Mouse (Mus musculus) heart, postnatal 0 days (tissue): ENCODE measurements around the gene Slc8a3. TPM values are rescaled to one million over a fixed set of nuclear protein-coding genes. Genes with fewer than 3 reads are reported as not detected.

Source experiments
- ATAC-seq: fragments of 200-750 bp; cut with Nextera tagmentation; 2 replicates; pipeline ENCODE4 v1.8.0; 2017; ENCODE audit warnings: low read depth, moderate number of reproducible peaks, moderate library complexity; ENCODE audit not compliant: insufficient read depth
- DNase-seq: peaks from one replicate; pipeline ENCODE4 v3.0.0-alpha.2; 2016; ENCODE audit warnings: low spot score
- H3K27ac ChIP-seq: fragments of 300-500 bp; sonication (generic); 2 replicates; pipeline ENCODE4 v1.5.1; 2014; ENCODE audit warnings: low read depth, mild to moderate bottlenecking
- H3K27me3 ChIP-seq: fragments of 300-500 bp; sonication (generic); 2 replicates; pipeline ENCODE4 v1.6.1; 2014; ENCODE audit warnings: low read length, mixed read lengths; ENCODE audit not compliant: control insufficient read depth, insufficient read depth
- H3K36me3 ChIP-seq: fragments of 300-500 bp; sonication (generic); replicated peaks from 2 replicates; pipeline ENCODE4 v1.6.1; 2014; ENCODE audit warnings: low read length, mixed read lengths; ENCODE audit not compliant: control insufficient read depth, insufficient read depth
- H3K4me1 ChIP-seq: fragments of 300-500 bp; sonication (generic); 2 replicates; pipeline ENCODE4 v1.6.1; 2014; ENCODE audit warnings: antibody characterized with exemption; ENCODE audit not compliant: control insufficient read depth, insufficient read depth
- H3K4me2 ChIP-seq: fragments of 300-500 bp; sonication (generic); 2 replicates; pipeline ENCODE4 v1.6.1; 2014; ENCODE audit warnings: low read depth, mild to moderate bottlenecking, low read length, moderate library complexity
- H3K4me3 ChIP-seq: fragments of 300-500 bp; sonication (generic); 2 replicates; pipeline ENCODE4 v1.5.1; 2014; ENCODE audit warnings: low read depth, low read length
- H3K9ac ChIP-seq: fragments of 300-500 bp; sonication (generic); replicated peaks from 2 replicates; pipeline ENCODE4 v1.6.1; 2014; ENCODE audit warnings: low read depth, low read length, mixed read lengths
- H3K9me3 ChIP-seq: fragments of 300-500 bp; sonication (generic); replicated peaks from 2 replicates; pipeline ENCODE4 v1.6.1; 2016; ENCODE audit warnings: low read length; ENCODE audit not compliant: control insufficient read depth
- CTCF ChIP-seq: IDR thresholded peaks from 2 replicates; pipeline ENCODE4 v1.5.1; 2016; ENCODE audit warnings: antibody characterized with exemption, control low read depth, low read depth
- EP300 ChIP-seq: IDR thresholded peaks from 2 replicates; pipeline ENCODE4 v1.6.1; 2016; ENCODE audit warnings: antibody characterized with exemption, low read depth
- whole genome bisulfite sequencing: fragments of 180-500 bp; shearing (Covaris S2); extraction: QIAGEN DNeasy Blood & Tissue Kit; methylation state at CpG from one replicate; pipeline ENCODE4 v1.1.7; 2014; 5-methylcytosine and 5-hydroxymethylcytosine counted together
- polyA plus RNA-seq: library from polyadenylated mRNA; unstranded; fragments of >200 nt; fragmentation: Nextera tagmentation; extraction: Ambion mirVana; gene quantifications from 2 replicates; pipeline ENCODE4 v1.2.1, GENCODE M21; 2015
- total RNA-seq: library from RNA; depleted of rRNA; stranded (reverse); fragments of >200 nt; gene quantifications from 2 replicates; pipeline ENCODE4 v1.2.3, GENCODE M21; 2014; ENCODE audit warnings: low replicate concordance

Gene Slc8a3
- total and polyA plus RNA-seq, 2 experiments from 2014 or later = 0.15 TPM; not detected in 1

DNA sequence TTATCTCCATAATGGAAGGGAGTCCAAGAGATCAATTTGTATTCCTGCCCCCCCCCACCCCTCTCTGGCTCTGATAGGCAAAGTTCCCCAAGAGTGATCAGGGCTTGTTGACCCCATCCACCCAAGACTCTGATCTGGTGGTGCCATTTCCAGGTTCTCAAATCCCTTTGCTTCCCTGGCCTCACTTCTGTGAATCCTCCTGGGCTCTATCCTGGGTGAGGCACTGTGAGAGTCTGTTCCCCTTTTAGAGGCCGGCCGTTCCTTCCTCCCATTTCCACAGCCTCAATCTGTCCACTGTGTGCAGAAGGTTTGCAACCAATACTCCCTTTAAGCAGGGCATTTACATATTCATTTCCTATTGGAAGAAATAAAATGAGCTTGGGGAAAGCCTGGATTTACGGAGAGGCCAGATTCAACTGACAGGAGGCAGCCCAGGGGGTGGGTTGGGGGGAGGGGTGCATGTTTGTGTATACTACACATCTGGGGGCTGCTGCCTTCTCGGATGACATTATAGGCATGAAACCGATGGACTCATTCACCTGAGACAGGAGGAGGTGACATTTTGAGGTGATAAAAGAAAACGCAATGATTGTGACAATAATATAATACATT is 106.9 kb downstream of the Slc8a3 start:
- H3K27me3 ChIP-seq = no peaks in the 10 kb centered on the region
- no peak overlapping the region for H3K9ac ChIP-seq
- H3K4me2 ChIP-seq = no peak overlapping the region
- DNase-seq (no peak), ATAC-seq (no peak)
- 36% methylated on average over 6 of the region's 6 CpGs for WGBS
- H3K4me1 ChIP-seq = no peaks in the 10 kb centered on the region
- no peaks in the 10 kb centered on the region for H3K9me3 ChIP-seq
- TF ChIP-seq EP300 (no peak), CTCF (no peak)
- H3K36me3 ChIP-seq = no peaks in the 10 kb centered on the region
- H3K27ac ChIP-seq = no peak overlapping the region
- H3K4me3 ChIP-seq = no peak overlapping the region

DNA sequence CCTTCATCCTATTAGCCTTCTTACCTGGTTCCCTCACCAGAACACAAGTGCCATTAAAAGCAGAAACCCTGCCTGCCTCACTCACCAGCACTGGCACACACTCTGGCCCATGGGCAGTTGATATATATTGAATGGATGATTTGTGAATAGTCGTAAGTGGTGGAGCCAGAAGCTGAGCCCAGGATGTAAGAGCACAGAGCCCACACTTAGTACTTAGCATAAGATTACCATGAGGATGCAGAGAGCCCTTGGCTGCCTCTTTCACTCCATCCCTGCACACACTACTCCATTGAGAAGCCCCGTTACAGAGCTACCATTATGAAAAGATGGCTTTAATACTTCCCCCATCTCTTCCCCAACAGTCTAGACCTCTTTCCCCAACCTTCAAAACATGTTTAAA is 108.1 kb downstream of the Slc8a3 start:
- ATAC-seq (no peak), DNase-seq (no peak)
- Histone ChIP-seq H3K4me3 (no peak overlapping the region), H3K27me3 (no peaks in the 10 kb centered on the region), H3K27ac (no peak overlapping the region), H3K9ac (no peak overlapping the region), H3K36me3 (no peaks in the 10 kb centered on the region), H3K4me2 (no peak overlapping the region), H3K9me3 (no peaks in the 10 kb centered on the region), H3K4me1 (no peaks in the 10 kb centered on the region)
- TF ChIP-seq EP300 (no peak), CTCF (no peak)
- WGBS = 76% methylated on average over 2 of the region's 2 CpGs

DNA sequence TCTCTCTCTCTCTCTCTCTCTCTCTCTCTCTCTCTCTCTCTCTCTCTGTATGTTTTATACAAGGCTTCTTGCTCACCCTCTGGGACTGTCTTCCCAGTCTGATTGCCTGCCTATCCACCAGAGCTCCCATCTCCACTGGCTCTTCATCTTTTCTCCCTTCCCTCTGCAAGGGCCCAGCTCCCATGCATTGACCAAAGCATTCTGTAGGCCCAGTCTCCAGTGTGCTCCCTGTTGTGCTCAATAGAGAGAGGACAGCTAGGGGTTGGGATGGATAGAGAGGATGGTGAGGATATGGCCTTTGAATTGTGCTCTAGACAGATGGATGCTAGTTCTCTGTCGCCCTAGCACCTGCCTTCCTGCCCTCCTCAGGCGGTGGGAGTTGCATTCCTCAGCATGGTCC is 109.7 kb downstream of the Slc8a3 start:
- TF ChIP-seq EP300 (no peak), CTCF (no peak)
- 48% methylated on average over 2 of the region's 2 CpGs for WGBS
- Histone ChIP-seq H3K27ac (no peak overlapping the region), H3K27me3 (no peaks in the 10 kb centered on the region), H3K4me3 (no peak overlapping the region), H3K9ac (no peak overlapping the region), H3K4me1 (no peaks in the 10 kb centered on the region), H3K4me2 (no peak overlapping the region), H3K36me3 (no peaks in the 10 kb centered on the region), H3K9me3 (no peaks in the 10 kb centered on the region)
- no peak for ATAC-seq
- DNase-seq = no peak

DNA sequence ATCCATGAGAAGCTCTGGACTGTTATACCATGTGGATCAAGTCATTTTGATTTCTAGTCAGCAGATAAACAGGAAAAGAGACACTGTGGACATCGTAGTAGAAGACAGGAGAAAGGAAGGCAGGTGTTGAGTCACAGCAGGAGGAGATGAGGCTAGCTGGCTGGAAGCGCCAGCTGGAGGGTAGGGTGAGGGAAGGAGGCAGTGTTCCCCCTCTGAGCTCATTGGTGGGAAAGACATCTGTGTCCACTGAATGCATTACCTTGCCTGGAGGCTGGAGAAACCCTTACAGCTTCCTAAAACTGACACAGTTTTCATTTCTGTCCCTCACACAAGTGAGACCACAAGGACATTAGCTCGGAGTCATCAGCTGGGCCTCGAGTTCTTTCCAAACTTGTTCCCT is 113.6 kb downstream of the Slc8a3 start:
- Histone ChIP-seq H3K27me3 (no peaks in the 10 kb centered on the region), H3K4me2 (no peak overlapping the region), H3K9ac (no peak overlapping the region), H3K9me3 (no peaks in the 10 kb centered on the region), H3K4me1 (no peaks in the 10 kb centered on the region), H3K36me3 (no peaks in the 10 kb centered on the region), H3K27ac (no peak overlapping the region), H3K4me3 (no peak overlapping the region)
- TF ChIP-seq CTCF = no peak
- no peak for TF ChIP-seq EP300
- ATAC-seq (no peak), DNase-seq (no peak)
- 59% methylated on average over 4 of the region's 4 CpGs for WGBS

DNA sequence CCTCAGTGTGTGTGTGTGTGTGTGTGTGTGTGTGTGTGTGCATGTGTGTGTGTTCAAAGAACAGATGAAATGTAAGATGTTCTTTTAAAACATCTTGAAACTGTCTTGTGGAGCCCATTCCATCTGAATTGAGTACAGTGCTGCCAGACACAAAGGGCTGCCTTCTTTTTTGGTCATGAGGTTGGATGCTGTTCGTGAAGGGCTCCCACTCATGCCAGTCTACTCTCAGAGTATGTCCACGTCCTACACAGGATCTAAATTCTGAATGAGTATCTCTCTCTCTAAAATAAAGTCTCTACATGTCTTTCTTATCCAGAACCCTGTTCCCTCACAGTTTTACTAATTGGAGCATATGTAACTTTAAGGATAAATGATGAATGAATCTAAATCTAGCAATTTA is 124.4 kb downstream of the Slc8a3 start:
- Histone ChIP-seq H3K9me3 (no peaks in the 10 kb centered on the region), H3K36me3 (no peaks in the 10 kb centered on the region), H3K4me3 (no peak overlapping the region), H3K27me3 (no peaks in the 10 kb centered on the region), H3K4me1 (no peaks in the 10 kb centered on the region), H3K4me2 (no peak overlapping the region), H3K9ac (no peak overlapping the region), H3K27ac (no peak overlapping the region)
- ATAC-seq (no peak), DNase-seq (no peak)
- TF ChIP-seq CTCF (no peak), EP300 (no peak)
- WGBS = 38% methylated on average over 2 of the region's 2 CpGs
